Mouse (Mus musculus) neutrophil, adult 65 days (primary cell): ENCODE data around the gene Zfp473. TPM values are rescaled to one million over a fixed set of nuclear protein-coding genes. Genes with fewer than 3 reads are reported as not detected.

ENCODE experiments used
- total RNA-seq: library from RNA; stranded (reverse); gene quantifications from 2 replicates; pipeline ENCODE4 v1.2.4, GENCODE M21; 2023

Gene Zfp473
- total RNA-seq = 0.13 and 0.98 TPM in 2 replicates

GRCm38 (mm10) chr7:44750950-44751349 is at the start of gene Zfp473:
Zfp473 (minus strand) TSS chr7:44751050.

GRCm38 (mm10) chr7:44748101-44749044 is 2.5 kb downstream of the Zfp473 start, which contains the start of gene Vrk3:
Vrk3 (plus strand) TSS chr7:44748413.

GRCm38 (mm10) chr7:44708574-44708973 is 42.3 kb downstream of the Zfp473 start, which contains the start of gene Izumo2:
Izumo2 (plus strand) TSS chr7:44708742.

Other genes with a start within 250 kb of the Zfp473 start
- gene Mybpc2, start 226.4 kb downstream of the Zfp473 start, total RNA-seq = 0.41 and 0.88 TPM in 2 replicates
- 2.8 and 6.0 TPM in 2 replicates for gene Spib, start 219.0 kb downstream of the Zfp473 start, total RNA-seq
- 38.8 and 52.2 TPM in 2 replicates for gene Pold1, start 202.2 kb downstream of the Zfp473 start, total RNA-seq
- 406 and 408 TPM in 2 replicates for gene Nr1h2, start 197.1 kb downstream of the Zfp473 start, total RNA-seq
- 124 and 134 TPM in 2 replicates for gene Napsa, start 178.7 kb downstream of the Zfp473 start, total RNA-seq
- 0.73 and 1.1 TPM in 2 replicates for gene Kcnc3, start 160.4 kb downstream of the Zfp473 start, total RNA-seq
- gene Myh14, start 80.2 kb downstream of the Zfp473 start, total RNA-seq = not detected in 2 replicates
- not detected in 2 replicates for gene Izumo2, start 42.3 kb downstream of the Zfp473 start, total RNA-seq
- gene Vrk3, start 2.6 kb downstream of the Zfp473 start, total RNA-seq = 43.2 and 46.2 TPM in 2 replicates
- 43.7 and 56.6 TPM in 2 replicates for gene Nup62, start 65.0 kb upstream of the Zfp473 start, total RNA-seq
- 0.54 and 0.63 TPM in 2 replicates for gene Il4i1, start 65.3 kb upstream of the Zfp473 start, total RNA-seq
- gene Atf5, start 65.6 kb upstream of the Zfp473 start, total RNA-seq = 5.5 and 6.4 TPM in 2 replicates
- 13.8 and 19.9 TPM in 2 replicates for gene Akt1s1, start 97.9 kb upstream of the Zfp473 start, total RNA-seq
- gene Tbc1d17, start 98.0 kb upstream of the Zfp473 start, total RNA-seq = 69.2 and 85.6 TPM in 2 replicates
- gene Pnkp, start 106.1 kb upstream of the Zfp473 start, total RNA-seq = 520 and 612 TPM in 2 replicates
- gene Ptov1, start 118.7 kb upstream of the Zfp473 start, total RNA-seq = 29.4 and 29.6 TPM in 2 replicates
- 31.2 and 33.7 TPM in 2 replicates for gene Med25, start 141.7 kb upstream of the Zfp473 start, total RNA-seq
- 3.1 and 3.2 TPM in 2 replicates for gene Fuz, start 145.0 kb upstream of the Zfp473 start, total RNA-seq
- 64.6 and 68.6 TPM in 2 replicates for gene Ap2a1, start 178.4 kb upstream of the Zfp473 start, total RNA-seq
- gene Tsks, start 192.2 kb upstream of the Zfp473 start, total RNA-seq = not detected in 2 replicates
- 0.23 and 1.3 TPM in 2 replicates for gene Cpt1c, start 223.8 kb upstream of the Zfp473 start, total RNA-seq
- 48.5 and 57.0 TPM in 2 replicates for gene Prmt1, start 235.5 kb upstream of the Zfp473 start, total RNA-seq
- gene Irf3, start 246.6 kb upstream of the Zfp473 start, total RNA-seq = 44.5 and 55.1 TPM in 2 replicates
- gene Bcl2l12, start 247.7 kb upstream of the Zfp473 start, total RNA-seq = 7.3 and 7.9 TPM in 2 replicates